Mouse (Mus musculus): ENCODE measurements around the gene Hoxb3. TPM values are rescaled to one million over a fixed set of nuclear protein-coding genes. Genes with fewer than 3 reads are reported as not detected.

Gene Hoxb3
- polyA plus RNA-seq, 1 experiment from 2014 or later, result 1.3 TPM

- H3K4me2 ChIP-seq, result 0 out of 2 replicates have a peak overlapping the region, but pooled peaks have one; percentile 17
- DNase-seq (ENCODE audit: low spot score), result no peak
- no peak overlapping the region for H3K9ac ChIP-seq (ENCODE audit: low read depth, low read length)
- ATAC-seq (replicated peaks; ENCODE audit: low FRiP score), result no peak
- H3K9me3 ChIP-seq (ENCODE audit: control insufficient read depth, low read length), result no peaks in the 10 kb centered on the region
- WGBS, result 42% methylated on average over 3 of the region's 3 CpGs
- no peaks in the 10 kb centered on the region for H3K36me3 ChIP-seq (ENCODE audit: control insufficient read depth, insufficient read depth, low read length)
- no peak overlapping the region; the same call in 1 of the 2 replicates for H3K27ac ChIP-seq (ENCODE audit: low read depth, low read length)
- H3K4me1 ChIP-seq (replicated peaks; ENCODE audit: control insufficient read depth, insufficient read depth, low read length), result peaks cover 23% of the 10 kb centered on the region
- peaks cover 99% of the 10 kb centered on the region for H3K27me3 ChIP-seq (replicated peaks; ENCODE audit: control insufficient read depth, insufficient read depth, low read length)
- H3K4me3 ChIP-seq (ENCODE audit: low read depth, low read length), result no peak overlapping the region
These were observed 11.9 kb downstream of the Hoxb3 start for GRCm38 (mm10) chr11:96334998-96335397.

GRCm38 (mm10) chr11:96336597-96336996, 13.5 kb downstream of the Hoxb3 start:
- H3K4me2 ChIP-seq, result no peak overlapping the region
- peaks cover 25% of the 10 kb centered on the region for H3K4me1 ChIP-seq (replicated peaks; ENCODE audit: control insufficient read depth, insufficient read depth, low read length)
- WGBS, result 25% methylated on average over 2 of the region's 2 CpGs
- no peaks in the 10 kb centered on the region for H3K36me3 ChIP-seq (ENCODE audit: control insufficient read depth, insufficient read depth, low read length)
- H3K9me3 ChIP-seq (ENCODE audit: control insufficient read depth, low read length), result no peaks in the 10 kb centered on the region
- no peak overlapping the region for H3K4me3 ChIP-seq (ENCODE audit: low read depth, low read length)
- DNase-seq (ENCODE audit: low spot score) (no peak), ATAC-seq (replicated peaks; ENCODE audit: low FRiP score) (no peak)
- H3K27me3 ChIP-seq (replicated peaks; ENCODE audit: control insufficient read depth, insufficient read depth, low read length), result peaks cover 99% of the 10 kb centered on the region
- H3K27ac ChIP-seq (ENCODE audit: low read depth, low read length), result no peak overlapping the region
- 0 out of 2 replicates have a peak overlapping the region, but pooled peaks have one; percentile 9 for H3K9ac ChIP-seq (ENCODE audit: low read depth, low read length)

GRCm38 (mm10) chr11:96337026-96337425, 13.9 kb downstream of the Hoxb3 start:
- peaks cover 99% of the 10 kb centered on the region for H3K27me3 ChIP-seq (replicated peaks; ENCODE audit: control insufficient read depth, insufficient read depth, low read length)
- H3K9me3 ChIP-seq (ENCODE audit: control insufficient read depth, low read length), result no peaks in the 10 kb centered on the region
- no peak for DNase-seq (ENCODE audit: low spot score)
- no peak overlapping the region for H3K9ac ChIP-seq (ENCODE audit: low read depth, low read length)
- H3K27ac ChIP-seq (ENCODE audit: low read depth, low read length), result no peak overlapping the region
- no peak overlapping the region for H3K4me2 ChIP-seq
- H3K4me1 ChIP-seq (replicated peaks; ENCODE audit: control insufficient read depth, insufficient read depth, low read length), result peaks cover 25% of the 10 kb centered on the region
- no peak for ATAC-seq (replicated peaks; ENCODE audit: low FRiP score)
- H3K36me3 ChIP-seq (ENCODE audit: control insufficient read depth, insufficient read depth, low read length), result no peaks in the 10 kb centered on the region
- no peak overlapping the region for H3K4me3 ChIP-seq (ENCODE audit: low read depth, low read length)
- WGBS, result 31% methylated on average over 6 of the region's 6 CpGs

GRCm38 (mm10) chr11:96338957-96339855, 16.1 kb downstream of the Hoxb3 start:
- Histone ChIP-seq H3K9me3 (ENCODE audit: control insufficient read depth, low read length) (no peaks in the 10 kb centered on the region), H3K27ac (ENCODE audit: low read depth, low read length) (peak overlapping the region; percentile 55; the same call in 1 of the 2 replicates), H3K36me3 (ENCODE audit: control insufficient read depth, insufficient read depth, low read length) (no peaks in the 10 kb centered on the region), H3K4me1 (replicated peaks; ENCODE audit: control insufficient read depth, insufficient read depth, low read length) (peaks cover 23% of the 10 kb centered on the region), H3K4me3 (ENCODE audit: low read depth, low read length) (no peak overlapping the region), H3K4me2 (no peak overlapping the region), H3K9ac (ENCODE audit: low read depth, low read length) (no peak overlapping the region), H3K27me3 (replicated peaks; ENCODE audit: control insufficient read depth, insufficient read depth, low read length) (peaks cover 99% of the 10 kb centered on the region)
- ATAC-seq (replicated peaks; ENCODE audit: low FRiP score), result no peak
- 23% methylated on average over 7 of the region's 7 CpGs for WGBS
- no peak for DNase-seq (ENCODE audit: low spot score)

- DNase-seq (ENCODE audit: low spot score) (no peak), ATAC-seq (replicated peaks; ENCODE audit: low FRiP score) (no peak)
These were observed 17.7 kb downstream of the Hoxb3 start for GRCm38 (mm10) chr11:96340698-96341365.

GRCm38 (mm10) chr11:96341701-96342575, 18.8 kb downstream of the Hoxb3 start:
- Histone ChIP-seq H3K4me2 (peak overlapping the region; percentile 62), H3K27me3 (replicated peaks; ENCODE audit: control insufficient read depth, insufficient read depth, low read length) (peaks cover 100% of the 10 kb centered on the region), H3K4me1 (replicated peaks; ENCODE audit: control insufficient read depth, insufficient read depth, low read length) (peaks cover 19% of the 10 kb centered on the region), H3K9ac (ENCODE audit: low read depth, low read length) (peak overlapping the region; percentile 56; the same call in 1 of the 2 replicates), H3K36me3 (ENCODE audit: control insufficient read depth, insufficient read depth, low read length) (no peaks in the 10 kb centered on the region), H3K9me3 (ENCODE audit: control insufficient read depth, low read length) (no peaks in the 10 kb centered on the region), H3K4me3 (ENCODE audit: low read depth, low read length) (peak overlapping the region; percentile 35), H3K27ac (ENCODE audit: low read depth, low read length) (peak overlapping the region; percentile 84)
- DNase-seq (ENCODE audit: low spot score) (no peak), ATAC-seq (replicated peaks; ENCODE audit: low FRiP score) (no peak)
- WGBS, result 2% methylated on average over 40 of the region's 40 CpGs

More at GRCm38 (mm10) chr11:96340698-96341365, 17.7 kb downstream of the Hoxb3 start:
- WGBS, result 2% methylated on average over 29 of the region's 36 CpGs
- H3K27ac ChIP-seq (ENCODE audit: low read depth, low read length), result peak overlapping the region; percentile 84
- peak overlapping the region; percentile 62 for H3K4me2 ChIP-seq
- peaks cover 16% of the 10 kb centered on the region for H3K4me1 ChIP-seq (replicated peaks; ENCODE audit: control insufficient read depth, insufficient read depth, low read length)
- peak overlapping the region; percentile 30; the same call in 1 of the 2 replicates for H3K9ac ChIP-seq (ENCODE audit: low read depth, low read length)
- no peaks in the 10 kb centered on the region for H3K36me3 ChIP-seq (ENCODE audit: control insufficient read depth, insufficient read depth, low read length)
- H3K4me3 ChIP-seq (ENCODE audit: low read depth, low read length), result peak overlapping the region; percentile 34
- H3K27me3 ChIP-seq (replicated peaks; ENCODE audit: control insufficient read depth, insufficient read depth, low read length), result peaks cover 99% of the 10 kb centered on the region
- H3K9me3 ChIP-seq (ENCODE audit: control insufficient read depth, low read length), result no peaks in the 10 kb centered on the region

- Histone ChIP-seq H3K9ac (ENCODE audit: low read depth, low read length) (0 out of 2 replicates have a peak overlapping the region, but pooled peaks have one; percentile 30), H3K4me2 (peak overlapping the region; percentile 62), H3K27me3 (replicated peaks; ENCODE audit: control insufficient read depth, insufficient read depth, low read length) (peaks cover 97% of the 10 kb centered on the region), H3K36me3 (ENCODE audit: control insufficient read depth, insufficient read depth, low read length) (no peaks in the 10 kb centered on the region), H3K4me1 (replicated peaks; ENCODE audit: control insufficient read depth, insufficient read depth, low read length) (peaks cover 19% of the 10 kb centered on the region), H3K27ac (ENCODE audit: low read depth, low read length) (no peak overlapping the region; the same call in 1 of the 2 replicates), H3K4me3 (ENCODE audit: low read depth, low read length) (no peak overlapping the region; the same call in 1 of the 2 replicates), H3K9me3 (ENCODE audit: control insufficient read depth, low read length) (no peaks in the 10 kb centered on the region)
- no peak for DNase-seq (ENCODE audit: low spot score)
- ATAC-seq (replicated peaks; ENCODE audit: low FRiP score), result no peak
- 7% methylated on average over 4 of the region's 4 CpGs for WGBS
These were observed 19.4 kb downstream of the Hoxb3 start for GRCm38 (mm10) chr11:96342576-96342930.

GRCm38 (mm10) chr11:96343206-96343745, 20.1 kb downstream of the Hoxb3 start:
- ATAC-seq (replicated peaks; ENCODE audit: low FRiP score) (no peak), DNase-seq (ENCODE audit: low spot score) (no peak)
- H3K4me1 ChIP-seq (replicated peaks; ENCODE audit: control insufficient read depth, insufficient read depth, low read length), result peaks cover 19% of the 10 kb centered on the region
- 0 out of 2 replicates have a peak overlapping the region, but pooled peaks have one; percentile 30 for H3K9ac ChIP-seq (ENCODE audit: low read depth, low read length)
- no peaks in the 10 kb centered on the region for H3K36me3 ChIP-seq (ENCODE audit: control insufficient read depth, insufficient read depth, low read length)
- no peak overlapping the region; the same call in 1 of the 2 replicates for H3K27ac ChIP-seq (ENCODE audit: low read depth, low read length)
- H3K9me3 ChIP-seq (ENCODE audit: control insufficient read depth, low read length), result no peaks in the 10 kb centered on the region
- WGBS, result 26% methylated on average over 2 of the region's 2 CpGs
- no peak overlapping the region for H3K4me3 ChIP-seq (ENCODE audit: low read depth, low read length)
- no peak overlapping the region; the same call in 1 of the 2 replicates for H3K4me2 ChIP-seq
- peaks cover 96% of the 10 kb centered on the region for H3K27me3 ChIP-seq (replicated peaks; ENCODE audit: control insufficient read depth, insufficient read depth, low read length)
